Mouse (Mus musculus): ENCODE data around the gene Tbc1d9b. TPM values are rescaled to one million over a fixed set of nuclear protein-coding genes. Genes with fewer than 3 reads are reported as not detected.

Gene Tbc1d9b
- total and polyA plus RNA-seq, 2 experiments: 19.5 to 30.5 TPM

DNA sequence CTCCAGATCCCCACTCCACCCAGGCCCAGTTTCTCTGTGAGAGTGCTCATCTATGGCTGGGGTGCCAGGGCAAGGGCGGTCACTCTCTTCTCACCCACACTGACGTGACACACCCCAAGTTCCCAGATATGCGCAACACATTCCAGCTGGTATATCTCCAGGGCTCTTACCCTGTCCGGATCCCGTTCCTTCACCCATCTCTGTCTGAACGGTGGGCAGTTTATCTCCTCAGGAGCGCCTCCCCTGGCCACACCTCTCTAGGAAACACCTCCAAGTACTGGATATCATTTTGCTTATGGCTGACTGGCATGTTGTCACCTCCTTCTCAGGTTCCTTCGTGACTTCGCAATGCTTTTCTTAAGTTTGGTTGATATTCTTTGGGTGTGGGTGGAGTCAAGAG is 84.4 kb downstream of the Tbc1d9b start:
- peaks cover 17% of the 10 kb centered on the region for H3K4me1 ChIP-seq (ENCODE audit: control insufficient read depth, insufficient read depth, low read length)
- 82% methylated on average over 9 of the region's 9 CpGs for whole genome bisulfite sequencing

DNA sequence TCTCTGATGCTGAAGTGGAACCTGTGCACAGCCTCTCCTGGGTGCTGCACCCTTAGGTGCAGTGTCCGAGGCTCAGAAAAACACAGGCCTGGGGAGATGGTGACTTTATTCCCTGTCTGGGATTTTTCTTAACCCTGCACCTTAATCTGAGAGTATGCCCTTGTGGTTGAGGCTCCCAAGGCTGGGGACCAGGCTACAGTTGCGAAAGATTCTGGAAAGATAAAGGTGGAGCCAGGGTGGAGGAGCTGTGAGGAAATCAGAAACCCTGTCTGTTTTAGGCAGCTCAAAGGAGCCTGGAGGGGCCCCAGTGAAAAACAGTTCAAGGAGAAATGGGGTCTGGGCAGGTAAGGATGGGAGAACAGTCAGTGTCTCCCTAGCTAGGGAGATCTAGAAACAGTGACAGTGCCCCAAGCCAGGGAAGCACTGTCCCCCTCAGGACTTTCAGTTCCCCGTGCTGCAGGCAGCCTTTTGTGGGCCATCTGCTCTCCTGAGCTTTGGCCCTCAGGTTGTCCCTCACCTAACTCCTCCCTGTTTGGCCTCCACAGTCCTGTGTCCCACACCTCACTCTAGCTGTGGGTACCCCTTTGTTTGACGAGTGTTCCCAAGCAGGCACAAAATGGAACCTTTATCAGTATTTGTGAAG is 85.6 kb downstream of the Tbc1d9b start:
- H3K36me3 ChIP-seq (ENCODE audit: control insufficient read depth, insufficient read depth, low read length): no peaks in the 10 kb centered on the region
- no peak for DNase-seq (ENCODE audit: extremely low read depth, low read depth, low spot score)
- WGBS: 83% methylated on average over 4 of the region's 4 CpGs
- H3K27me3 ChIP-seq (ENCODE audit: control insufficient read depth, insufficient read depth, low read length): no peaks in the 10 kb centered on the region
- H3K27ac ChIP-seq (replicated peaks; ENCODE audit: insufficient read depth, low read depth, low read length): no peak overlapping the region
- no peaks in the 10 kb centered on the region for H3K79me2 ChIP-seq (ENCODE audit: control insufficient read depth, insufficient read depth, low read length)
- H3K9ac ChIP-seq (ENCODE audit: low read depth, low read length): no peak overlapping the region
- peaks cover 15% of the 10 kb centered on the region for H3K4me1 ChIP-seq (ENCODE audit: control insufficient read depth, insufficient read depth, low read length)
- TF ChIP-seq POLR2A (IDR thresholded peaks at IDR 0.05; ENCODE audit: extremely low read depth, insufficient read depth, low read length) (no peak), CTCF (IDR thresholded peaks at IDR 0.05; ENCODE audit: low read depth, low read length) (no peak)
- H3K4me3 ChIP-seq (ENCODE audit: insufficient read depth, low read depth, low read length): no peak overlapping the region

More for the DNA sequence above, 84.4 kb downstream of the Tbc1d9b start:
- no peak overlapping the region for H3K4me3 ChIP-seq (ENCODE audit: insufficient read depth, low read depth, low read length)
- no peaks in the 10 kb centered on the region for H3K79me2 ChIP-seq (ENCODE audit: control insufficient read depth, insufficient read depth, low read length)
- TF ChIP-seq POLR2A (IDR thresholded peaks at IDR 0.05; ENCODE audit: extremely low read depth, insufficient read depth, low read length) (no peak), CTCF (IDR thresholded peaks at IDR 0.05; ENCODE audit: low read depth, low read length) (no peak)
- H3K36me3 ChIP-seq (ENCODE audit: control insufficient read depth, insufficient read depth, low read length): no peaks in the 10 kb centered on the region
- no peak overlapping the region for H3K9ac ChIP-seq (ENCODE audit: low read depth, low read length)
- H3K27me3 ChIP-seq (ENCODE audit: control insufficient read depth, insufficient read depth, low read length): no peaks in the 10 kb centered on the region
- no peak overlapping the region for H3K27ac ChIP-seq (replicated peaks; ENCODE audit: insufficient read depth, low read depth, low read length)
- DNase-seq (ENCODE audit: extremely low read depth, low read depth, low spot score): no peak

DNA sequence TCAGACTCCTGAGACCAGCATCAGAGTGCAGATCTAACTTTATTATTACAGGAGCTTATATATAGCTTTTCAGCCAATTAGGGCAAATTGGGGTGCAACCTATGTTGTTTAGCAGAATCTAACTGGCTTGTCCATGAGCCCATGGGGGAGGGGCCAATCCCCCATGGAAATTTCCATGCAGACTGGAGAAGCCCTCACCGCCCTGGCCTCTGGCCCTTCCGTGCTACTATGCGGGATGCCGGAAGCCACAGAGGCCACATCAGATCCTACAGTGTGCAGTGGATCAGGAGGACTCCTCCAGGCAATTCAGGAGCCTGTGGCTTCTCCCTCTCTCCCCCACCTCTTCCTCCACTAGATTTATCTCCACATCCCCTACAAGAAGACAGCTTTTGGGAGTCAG is 86.6 kb downstream of the Tbc1d9b start:
- H3K79me2 ChIP-seq (ENCODE audit: control insufficient read depth, insufficient read depth, low read length): no peaks in the 10 kb centered on the region
- peaks cover 6% of the 10 kb centered on the region for H3K4me1 ChIP-seq (ENCODE audit: control insufficient read depth, insufficient read depth, low read length)
- H3K27me3 ChIP-seq (ENCODE audit: control insufficient read depth, insufficient read depth, low read length): no peaks in the 10 kb centered on the region
- no peak for DNase-seq (ENCODE audit: extremely low read depth, low read depth, low spot score)
- no peaks in the 10 kb centered on the region for H3K36me3 ChIP-seq (ENCODE audit: control insufficient read depth, insufficient read depth, low read length)
- H3K9ac ChIP-seq (ENCODE audit: low read depth, low read length): no peak overlapping the region
- no peak overlapping the region for H3K27ac ChIP-seq (replicated peaks; ENCODE audit: insufficient read depth, low read depth, low read length)
- 80% methylated on average over 4 of the region's 4 CpGs for WGBS
- no peak for TF ChIP-seq POLR2A (IDR thresholded peaks at IDR 0.05; ENCODE audit: extremely low read depth, insufficient read depth, low read length)
- no peak for TF ChIP-seq CTCF (IDR thresholded peaks at IDR 0.05; ENCODE audit: low read depth, low read length)
- no peak overlapping the region for H3K4me3 ChIP-seq (ENCODE audit: insufficient read depth, low read depth, low read length)

DNA sequence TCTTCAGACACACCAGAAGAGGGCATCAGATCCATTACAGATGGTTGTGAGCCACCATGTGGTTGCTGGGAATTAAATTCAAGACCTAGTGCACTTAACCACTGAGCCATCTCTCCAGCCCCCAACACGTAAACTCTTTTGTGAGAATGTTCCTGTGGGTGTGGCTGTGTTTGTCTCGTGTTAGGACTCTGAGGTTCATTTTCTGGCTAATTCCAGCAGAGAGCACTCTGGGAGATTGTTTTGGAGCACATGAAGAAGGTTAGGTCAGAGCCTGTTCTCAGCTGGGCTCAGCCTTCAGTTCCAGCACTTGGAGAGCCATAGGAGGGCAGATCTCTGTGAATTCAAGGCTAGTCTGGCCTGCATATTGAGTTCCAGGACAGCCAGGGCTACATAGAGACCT is 88.6 kb downstream of the Tbc1d9b start:
- no peaks in the 10 kb centered on the region for H3K27me3 ChIP-seq (ENCODE audit: control insufficient read depth, insufficient read depth, low read length)
- H3K79me2 ChIP-seq (ENCODE audit: control insufficient read depth, insufficient read depth, low read length): no peaks in the 10 kb centered on the region
- H3K27ac ChIP-seq (replicated peaks; ENCODE audit: insufficient read depth, low read depth, low read length): no peak overlapping the region
- no peak overlapping the region for H3K9ac ChIP-seq (ENCODE audit: low read depth, low read length)
- peaks cover 3% of the 10 kb centered on the region; the same call in 1 of the 2 replicates for H3K4me1 ChIP-seq (ENCODE audit: control insufficient read depth, insufficient read depth, low read length)
- TF ChIP-seq CTCF (IDR thresholded peaks at IDR 0.05; ENCODE audit: low read depth, low read length): no peak
- TF ChIP-seq POLR2A (IDR thresholded peaks at IDR 0.05; ENCODE audit: extremely low read depth, insufficient read depth, low read length): no peak
- no peak for DNase-seq (ENCODE audit: extremely low read depth, low read depth, low spot score)
- no peaks in the 10 kb centered on the region for H3K36me3 ChIP-seq (ENCODE audit: control insufficient read depth, insufficient read depth, low read length)
- 60% methylated on average over 2 of the region's 2 CpGs for WGBS
- no peak overlapping the region for H3K4me3 ChIP-seq (ENCODE audit: insufficient read depth, low read depth, low read length)

Other genes with a start within 250 kb of the Tbc1d9b start
- gene Rasgef1c, start 229.6 kb upstream of the Tbc1d9b start, total RNA-seq (2014; rRNA removed): not detected in 2 replicates
- gene Rasgef1c, start 229.6 kb upstream of the Tbc1d9b start, polyA plus RNA-seq (2012; rRNA removed): not detected in 2 replicates
- gene Rnf130, start 106.0 kb upstream of the Tbc1d9b start, total RNA-seq (2014; rRNA removed): 98.3 and 111 TPM in 2 replicates
- 66.7 and 74.0 TPM in 2 replicates for gene Rnf130, start 106.0 kb upstream of the Tbc1d9b start, polyA plus RNA-seq (2012; rRNA removed)
- gene Mrnip, start 43.0 kb downstream of the Tbc1d9b start, total RNA-seq (2014; rRNA removed): 8.5 and 9.3 TPM in 2 replicates
- 9.3 and 9.9 TPM in 2 replicates for gene Mrnip, start 43.0 kb downstream of the Tbc1d9b start, polyA plus RNA-seq (2012; rRNA removed)
- 252 and 333 TPM in 2 replicates for gene Sqstm1, start 79.4 kb downstream of the Tbc1d9b start, total RNA-seq (2014; rRNA removed)
- 254 and 299 TPM in 2 replicates for gene Sqstm1, start 79.4 kb downstream of the Tbc1d9b start, polyA plus RNA-seq (2012; rRNA removed)
- gene Mgat4b, start 79.5 kb downstream of the Tbc1d9b start, total RNA-seq (2014; rRNA removed): 9.8 and 16.5 TPM in 2 replicates
- 26.3 and 28.8 TPM in 2 replicates for gene Mgat4b, start 79.5 kb downstream of the Tbc1d9b start, polyA plus RNA-seq (2012; rRNA removed)
- gene Ltc4s, start 107.2 kb downstream of the Tbc1d9b start, total RNA-seq (2014; rRNA removed): 0.27 and 0.28 TPM in 2 replicates
- 2.1 and 3.2 TPM in 2 replicates for gene Ltc4s, start 107.2 kb downstream of the Tbc1d9b start, polyA plus RNA-seq (2012; rRNA removed)
- 3.1 and 4.0 TPM in 2 replicates for gene Maml1, start 160.9 kb downstream of the Tbc1d9b start, total RNA-seq (2014; rRNA removed)
- gene Maml1, start 160.9 kb downstream of the Tbc1d9b start, polyA plus RNA-seq (2012; rRNA removed): 7.2 and 8.3 TPM in 2 replicates
- gene Canx, start 194.3 kb downstream of the Tbc1d9b start, total RNA-seq (2014; rRNA removed): 315 and 350 TPM in 2 replicates
- gene Canx, start 194.3 kb downstream of the Tbc1d9b start, polyA plus RNA-seq (2012; rRNA removed): 58.2 and 73.8 TPM in 2 replicates
- gene Cby3, start 223.1 kb downstream of the Tbc1d9b start, total RNA-seq (2014; rRNA removed): not detected in 2 replicates
- gene Cby3, start 223.1 kb downstream of the Tbc1d9b start, polyA plus RNA-seq (2012; rRNA removed): not detected in 2 replicates
- gene Hnrnph1, start 245.6 kb downstream of the Tbc1d9b start, total RNA-seq (2014; rRNA removed): 84.3 and 97.1 TPM in 2 replicates
- 13.7 and 17.6 TPM in 2 replicates for gene Hnrnph1, start 245.6 kb downstream of the Tbc1d9b start, polyA plus RNA-seq (2012; rRNA removed)

Data from liver, adult 2 months (tissue).